Mouse (Mus musculus): ENCODE measurements around the gene Gria1. TPM values are rescaled to one million over a fixed set of nuclear protein-coding genes. Genes with fewer than 3 reads are reported as not detected.

Gene Gria1
- polyA plus RNA-seq, 1 experiment from 2014 or later, result 0.29 TPM

DNA sequence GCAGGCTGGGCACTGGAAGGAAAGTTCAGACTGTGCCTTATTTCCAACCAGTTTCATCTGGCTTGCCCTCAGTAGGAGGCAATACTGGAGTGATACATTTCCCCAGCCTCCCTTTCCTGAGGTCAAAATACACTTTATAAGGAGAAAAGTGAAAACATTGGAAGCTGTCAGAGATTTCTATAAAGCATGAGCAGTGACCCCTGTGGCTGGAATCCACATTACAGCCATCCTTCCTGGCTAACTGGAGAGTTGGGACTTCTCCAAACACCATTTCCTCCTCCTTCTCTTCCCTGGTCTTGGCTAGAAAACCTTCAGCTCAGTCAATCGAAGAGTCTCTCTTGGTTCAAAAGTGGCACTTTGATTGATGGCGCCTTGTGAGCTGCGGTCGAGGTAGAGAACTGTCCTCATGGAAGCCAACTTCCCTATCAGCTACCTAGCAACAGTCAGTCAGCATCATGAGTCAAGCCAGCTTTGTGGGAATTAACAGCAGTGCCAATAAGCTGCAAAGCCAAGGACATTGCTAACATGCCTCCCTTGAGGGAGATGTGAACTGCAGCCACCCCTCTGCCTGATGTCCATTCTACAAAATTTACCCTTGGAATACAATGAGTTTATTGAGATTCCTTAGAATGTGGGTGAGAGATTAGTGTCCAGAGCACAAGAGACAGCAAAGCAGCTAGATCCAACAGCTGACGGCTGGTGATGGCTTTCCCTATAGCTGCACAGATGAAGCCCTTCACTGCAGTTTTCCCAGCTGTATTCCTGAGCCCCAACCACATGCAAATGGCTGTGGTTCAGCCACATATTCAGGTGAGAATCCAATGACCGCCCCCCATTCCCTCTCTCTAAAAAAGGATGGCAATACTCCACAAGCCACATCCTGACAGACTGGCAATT lies 40.7 kb downstream of the Gria1 start:
- no peak overlapping the region for H3K4me3 ChIP-seq (ENCODE audit: low read depth, low read length)
- H3K9me3 ChIP-seq (ENCODE audit: low read depth, low read length), result no peaks in the 10 kb centered on the region
- ATAC-seq (ENCODE audit: insufficient read depth), result no peak
- WGBS, result 58% methylated on average over 6 of the region's 6 CpGs
- H3K27ac ChIP-seq (ENCODE audit: low read depth), result no peak overlapping the region
- no peaks in the 10 kb centered on the region for H3K4me1 ChIP-seq (ENCODE audit: insufficient read depth)
- no peaks in the 10 kb centered on the region for H3K36me3 ChIP-seq (ENCODE audit: insufficient read depth)
- H3K9ac ChIP-seq, result no peak overlapping the region
- H3K4me2 ChIP-seq, result no peak overlapping the region
- peak; percentile 69 for DNase-seq
- peak; percentile 51; the same call in 1 of the 2 replicates for TF ChIP-seq CTCF (IDR thresholded peaks at IDR 0.05; ENCODE audit: low read depth)
- H3K27me3 ChIP-seq (ENCODE audit: insufficient read depth, low read length), result no peaks in the 10 kb centered on the region

DNA sequence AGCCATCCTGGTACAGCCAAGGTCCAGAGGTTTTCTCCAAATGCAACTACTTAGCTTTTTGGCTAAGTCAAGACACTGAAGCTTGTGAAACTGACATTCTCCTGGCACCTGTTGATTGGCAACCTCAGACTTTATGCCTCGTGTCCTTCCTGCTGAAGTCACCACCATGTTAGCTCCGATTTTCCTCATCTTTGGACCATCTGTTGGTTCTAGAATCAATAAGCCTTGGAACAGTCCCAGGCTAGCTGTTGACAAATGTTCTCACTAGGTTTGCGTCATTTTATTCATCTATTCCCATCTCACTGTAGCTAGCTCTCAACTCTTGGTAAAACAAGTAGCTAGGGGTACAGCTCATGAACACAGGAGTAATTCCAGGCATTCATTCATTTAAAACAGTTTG lies 51.3 kb downstream of the Gria1 start:
- Histone ChIP-seq H3K9ac (no peak overlapping the region), H3K27me3 (ENCODE audit: insufficient read depth, low read length) (no peaks in the 10 kb centered on the region), H3K4me2 (no peak overlapping the region), H3K4me1 (ENCODE audit: insufficient read depth) (no peaks in the 10 kb centered on the region), H3K4me3 (ENCODE audit: low read depth, low read length) (no peak overlapping the region), H3K27ac (ENCODE audit: low read depth) (no peak overlapping the region), H3K36me3 (ENCODE audit: insufficient read depth) (no peaks in the 10 kb centered on the region), H3K9me3 (ENCODE audit: low read depth, low read length) (no peaks in the 10 kb centered on the region)
- no peak for TF ChIP-seq CTCF (IDR thresholded peaks at IDR 0.05; ENCODE audit: low read depth)
- 88% methylated on average over 3 of the region's 3 CpGs for WGBS
- ATAC-seq (ENCODE audit: insufficient read depth), result no peak
- DNase-seq, result no peak

DNA sequence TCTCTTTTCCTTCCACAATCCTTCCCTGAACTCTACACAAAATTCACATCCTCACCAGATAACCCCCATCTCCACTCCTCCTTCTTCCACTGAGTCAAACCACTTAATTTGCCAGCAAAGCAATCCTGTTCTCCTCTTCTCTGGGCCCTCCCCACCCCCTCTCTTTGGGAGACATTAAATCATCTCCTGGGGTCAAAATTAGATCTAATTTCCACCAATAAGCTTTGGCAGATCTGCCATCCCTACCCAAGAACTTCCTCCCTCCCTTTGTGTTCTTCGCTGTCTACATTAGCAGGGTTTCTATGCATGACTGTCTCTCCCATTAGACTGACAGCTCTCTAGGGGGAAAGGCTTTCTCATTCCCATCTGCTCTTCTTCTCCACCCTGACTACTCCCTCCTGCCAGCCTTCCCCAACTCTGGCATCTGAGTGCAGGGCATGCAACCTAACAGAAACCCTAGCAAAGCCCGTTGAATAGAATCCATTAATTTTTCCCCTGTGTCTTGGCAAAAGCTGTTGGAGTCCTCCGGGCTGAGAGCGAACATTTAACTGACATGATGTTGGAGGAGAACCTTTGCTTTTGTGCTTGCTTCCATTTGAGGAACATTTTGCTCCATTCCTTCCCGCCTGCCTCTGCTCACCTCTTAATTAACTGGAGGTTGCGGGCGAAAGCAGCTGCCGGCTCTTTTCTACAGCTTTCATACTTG lies 59.2 kb downstream of the Gria1 start:
- Histone ChIP-seq H3K4me1 (ENCODE audit: insufficient read depth) (no peaks in the 10 kb centered on the region), H3K9ac (no peak overlapping the region), H3K27ac (ENCODE audit: low read depth) (no peak overlapping the region), H3K27me3 (ENCODE audit: insufficient read depth, low read length) (no peaks in the 10 kb centered on the region), H3K9me3 (ENCODE audit: low read depth, low read length) (no peaks in the 10 kb centered on the region), H3K36me3 (ENCODE audit: insufficient read depth) (no peaks in the 10 kb centered on the region), H3K4me3 (ENCODE audit: low read depth, low read length) (no peak overlapping the region), H3K4me2 (no peak overlapping the region)
- no peak for ATAC-seq (ENCODE audit: insufficient read depth)
- 82% methylated on average over 8 of the region's 8 CpGs for WGBS
- no peak for TF ChIP-seq CTCF (IDR thresholded peaks at IDR 0.05; ENCODE audit: low read depth)
- no peak for DNase-seq

DNA sequence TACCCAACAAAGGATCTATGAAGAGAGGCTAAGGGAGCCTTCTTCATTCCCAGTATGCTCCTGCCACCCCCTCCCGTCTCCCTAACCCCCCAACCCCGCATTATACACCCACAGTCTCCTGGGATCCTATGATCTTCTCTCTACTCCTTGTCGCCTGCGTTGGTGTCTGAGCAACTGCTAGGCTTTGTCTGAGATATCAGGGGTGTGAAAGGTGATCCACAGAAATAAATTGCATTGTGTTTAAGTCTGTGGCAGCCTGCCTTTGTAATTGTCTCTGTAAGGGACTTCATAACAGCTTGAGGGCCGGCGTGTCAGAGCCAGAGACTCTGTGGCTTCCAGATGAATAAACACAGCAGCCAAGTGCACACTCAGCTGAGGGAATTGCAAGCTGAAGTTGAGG lies 61.0 kb downstream of the Gria1 start:
- 65% methylated on average over 6 of the region's 6 CpGs for WGBS
- Histone ChIP-seq H3K4me1 (ENCODE audit: insufficient read depth) (no peaks in the 10 kb centered on the region), H3K27ac (ENCODE audit: low read depth) (no peak overlapping the region), H3K9ac (no peak overlapping the region), H3K27me3 (ENCODE audit: insufficient read depth, low read length) (no peaks in the 10 kb centered on the region), H3K4me2 (no peak overlapping the region), H3K4me3 (ENCODE audit: low read depth, low read length) (no peak overlapping the region), H3K9me3 (ENCODE audit: low read depth, low read length) (no peaks in the 10 kb centered on the region), H3K36me3 (ENCODE audit: insufficient read depth) (no peaks in the 10 kb centered on the region)
- TF ChIP-seq CTCF (IDR thresholded peaks at IDR 0.05; ENCODE audit: low read depth), result no peak
- no peak for DNase-seq
- ATAC-seq (ENCODE audit: insufficient read depth), result no peak

DNA sequence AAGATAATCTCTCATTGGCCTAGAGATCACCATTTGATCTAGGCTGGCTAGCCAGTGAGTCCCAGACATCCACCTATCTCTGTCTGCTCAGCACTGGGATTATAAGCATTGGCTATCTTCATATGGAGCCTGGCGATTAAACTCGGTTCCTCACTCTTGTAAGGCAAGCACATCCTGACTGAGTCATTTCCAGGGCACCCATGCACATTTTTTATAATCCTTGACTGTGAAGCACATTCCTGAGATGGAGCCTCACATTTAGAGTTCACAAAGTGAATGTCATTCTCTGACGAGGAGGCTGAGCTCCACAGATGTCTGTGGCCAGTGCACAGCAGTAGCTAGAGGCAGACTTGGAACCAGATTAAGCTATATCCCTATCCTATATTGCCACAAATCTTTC lies 68.2 kb downstream of the Gria1 start:
- 67% methylated on average over 3 of the region's 3 CpGs for WGBS
- Histone ChIP-seq H3K36me3 (ENCODE audit: insufficient read depth) (no peaks in the 10 kb centered on the region), H3K4me3 (ENCODE audit: low read depth, low read length) (no peak overlapping the region), H3K9me3 (ENCODE audit: low read depth, low read length) (no peaks in the 10 kb centered on the region), H3K27me3 (ENCODE audit: insufficient read depth, low read length) (no peaks in the 10 kb centered on the region), H3K4me2 (no peak overlapping the region), H3K27ac (ENCODE audit: low read depth) (no peak overlapping the region), H3K4me1 (ENCODE audit: insufficient read depth) (no peaks in the 10 kb centered on the region), H3K9ac (no peak overlapping the region)
- ATAC-seq (ENCODE audit: insufficient read depth) (no peak), DNase-seq (no peak)
- no peak for TF ChIP-seq CTCF (IDR thresholded peaks at IDR 0.05; ENCODE audit: low read depth)

DNA sequence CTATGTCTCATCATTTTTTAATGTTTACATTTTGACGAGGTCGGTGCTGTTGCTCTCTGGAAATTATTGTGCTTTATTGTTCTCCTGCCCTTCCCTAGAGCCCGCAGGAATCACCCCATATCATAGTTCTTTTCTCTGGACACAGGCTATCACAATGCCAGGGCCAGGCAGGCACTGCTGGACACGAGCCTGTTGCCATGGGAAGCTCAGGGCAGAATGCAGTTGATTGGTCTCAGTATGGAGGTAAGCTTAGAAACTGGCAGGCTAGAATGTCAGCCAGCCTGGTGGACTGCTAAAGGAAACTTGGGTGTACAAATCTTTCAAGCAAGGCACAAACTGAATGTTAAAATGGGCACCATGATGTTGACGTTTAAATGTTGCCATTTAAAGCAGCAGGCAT lies 78.3 kb downstream of the Gria1 start:
- no peak overlapping the region for H3K4me3 ChIP-seq (ENCODE audit: low read depth, low read length)
- no peak overlapping the region for H3K9ac ChIP-seq
- no peak overlapping the region for H3K4me2 ChIP-seq
- H3K36me3 ChIP-seq (ENCODE audit: insufficient read depth), result no peaks in the 10 kb centered on the region
- H3K27me3 ChIP-seq (ENCODE audit: insufficient read depth, low read length), result no peaks in the 10 kb centered on the region
- no peaks in the 10 kb centered on the region for H3K4me1 ChIP-seq (ENCODE audit: insufficient read depth)
- ATAC-seq (ENCODE audit: insufficient read depth), result no peak
- no peaks in the 10 kb centered on the region for H3K9me3 ChIP-seq (ENCODE audit: low read depth, low read length)
- 85% methylated on average over 5 of the region's 5 CpGs for WGBS
- H3K27ac ChIP-seq (ENCODE audit: low read depth), result no peak overlapping the region
- TF ChIP-seq CTCF (IDR thresholded peaks at IDR 0.05; ENCODE audit: low read depth), result no peak
- no peak for DNase-seq

DNA sequence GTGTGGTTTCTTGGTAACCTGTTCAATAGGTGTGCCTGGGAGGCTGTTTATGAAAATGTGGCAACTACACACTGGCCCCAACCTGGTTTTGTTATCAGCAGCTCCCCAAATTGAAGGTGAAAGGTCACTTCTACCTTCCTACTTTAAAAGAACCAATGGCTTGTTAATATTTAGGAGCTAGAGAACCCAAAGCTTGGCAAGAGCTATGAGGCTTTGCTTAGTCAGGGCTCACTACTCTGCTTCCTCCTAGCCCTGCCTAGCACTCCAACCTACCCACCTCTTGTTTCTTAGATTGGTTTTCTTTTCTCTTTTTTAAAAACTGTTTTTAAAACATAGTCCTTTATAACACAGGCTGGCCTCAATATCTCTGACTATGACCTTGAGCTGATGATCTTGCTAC lies 79.5 kb downstream of the Gria1 start:
- DNase-seq (no peak), ATAC-seq (ENCODE audit: insufficient read depth) (no peak)
- no peaks in the 10 kb centered on the region for H3K9me3 ChIP-seq (ENCODE audit: low read depth, low read length)
- no peak overlapping the region for H3K4me2 ChIP-seq
- TF ChIP-seq CTCF (IDR thresholded peaks at IDR 0.05; ENCODE audit: low read depth), result no peak
- no peaks in the 10 kb centered on the region for H3K27me3 ChIP-seq (ENCODE audit: insufficient read depth, low read length)
- H3K36me3 ChIP-seq (ENCODE audit: insufficient read depth), result no peaks in the 10 kb centered on the region
- no peak overlapping the region for H3K27ac ChIP-seq (ENCODE audit: low read depth)
- H3K9ac ChIP-seq, result no peak overlapping the region
- H3K4me1 ChIP-seq (ENCODE audit: insufficient read depth), result no peaks in the 10 kb centered on the region
- H3K4me3 ChIP-seq (ENCODE audit: low read depth, low read length), result no peak overlapping the region
